Mouse (Mus musculus) forebrain, embryonic 10.5 days (tissue): ENCODE measurements at regions not wholly inside any gene's neighbourhood (a gene's known extent, or its start where the extent isn't known, plus 50 kb on each side); places are given as distances from the start of the nearest gene placed in this dataset.
"Not testable (repeated sequence)": the region's sequence is repeated elsewhere in the genome, so short reads cannot be mapped to it uniquely, and the experiment has no call there.

ENCODE experiments used
- DNase-seq: peaks from one replicate; pipeline ENCODE4 v3.0.0-alpha.2; 2017; ENCODE audit warnings: low spot score; ENCODE audit errors: extremely low spot score
- H3K27ac ChIP-seq: fragments of 300-500 bp; sonication (generic); 2 replicates; pipeline ENCODE4 v1.5.1; 2016; ENCODE audit warnings: mild to moderate bottlenecking
- H3K27me3 ChIP-seq: fragments of 300-500 bp; sonication (generic); 2 replicates; pipeline ENCODE4 v1.6.1; 2016; ENCODE audit warnings: mild to moderate bottlenecking; ENCODE audit not compliant: poor library complexity, severe bottlenecking
- H3K36me3 ChIP-seq: fragments of 300-500 bp; sonication (generic); replicated peaks from 2 replicates; pipeline ENCODE4 v1.6.1; 2016; ENCODE audit warnings: mild to moderate bottlenecking, moderate library complexity
- H3K4me1 ChIP-seq: fragments of 300-500 bp; sonication (generic); 2 replicates; pipeline ENCODE4 v1.6.1; 2016
- H3K4me3 ChIP-seq: fragments of 300-500 bp; sonication (generic); 2 replicates; pipeline ENCODE4 v1.5.1; 2016; ENCODE audit warnings: mild to moderate bottlenecking, moderate library complexity
- H3K9me3 ChIP-seq: fragments of 300-500 bp; sonication (generic); 2 replicates; pipeline ENCODE4 v1.6.1; 2016; ENCODE audit warnings: mild to moderate bottlenecking, moderate library complexity
- WGBS: fragments of 180-500 bp; shearing (Covaris S2); methylation state at CpG from one replicate; pipeline ENCODE4 v1.1.7; 2016; 5-methylcytosine and 5-hydroxymethylcytosine counted together

DNA sequence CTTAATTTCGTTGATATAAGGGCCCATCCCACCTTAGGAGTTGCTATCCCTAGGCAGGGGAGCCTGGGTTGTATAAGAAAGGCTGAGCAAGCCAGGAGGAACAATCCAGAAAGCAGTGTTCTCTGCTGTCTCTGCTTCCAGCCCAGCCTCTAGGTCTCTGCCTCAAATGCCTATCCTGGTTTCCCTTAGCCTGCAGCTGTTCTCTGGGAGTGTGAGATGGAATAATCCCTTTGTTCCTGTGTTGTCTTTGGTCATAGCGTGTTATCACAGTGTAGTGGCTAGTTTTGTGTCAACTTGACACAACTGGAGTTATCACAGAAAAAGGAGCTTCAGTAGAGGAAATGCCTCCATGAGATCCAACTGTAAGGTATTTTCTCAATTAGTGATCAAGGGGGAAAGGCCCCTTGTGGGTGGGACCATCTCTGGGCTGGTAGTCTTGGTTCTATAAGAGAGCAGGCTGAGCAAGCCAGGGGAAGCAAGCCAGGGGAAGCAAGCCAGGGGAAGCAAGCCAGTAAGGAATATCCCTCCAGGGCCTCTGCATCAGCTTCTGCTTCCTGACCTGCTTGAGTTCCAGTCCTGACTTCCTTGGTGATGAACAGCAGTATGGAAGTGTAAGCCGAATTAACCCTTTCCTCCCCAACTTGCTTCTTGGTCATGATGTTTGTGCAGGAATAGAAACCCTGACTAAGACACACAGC is 64.0 kb downstream of the Rhob start:
- not testable (repeated sequence) for H3K4me3 ChIP-seq, H3K27ac ChIP-seq, DNase-seq, H3K36me3 ChIP-seq, H3K27me3 ChIP-seq, H3K9me3 ChIP-seq
- H3K4me1 ChIP-seq, result peaks cover 51% of the 10 kb centered on the region
- WGBS, result 85% methylated on average over 3 of the region's 3 CpGs

DNA sequence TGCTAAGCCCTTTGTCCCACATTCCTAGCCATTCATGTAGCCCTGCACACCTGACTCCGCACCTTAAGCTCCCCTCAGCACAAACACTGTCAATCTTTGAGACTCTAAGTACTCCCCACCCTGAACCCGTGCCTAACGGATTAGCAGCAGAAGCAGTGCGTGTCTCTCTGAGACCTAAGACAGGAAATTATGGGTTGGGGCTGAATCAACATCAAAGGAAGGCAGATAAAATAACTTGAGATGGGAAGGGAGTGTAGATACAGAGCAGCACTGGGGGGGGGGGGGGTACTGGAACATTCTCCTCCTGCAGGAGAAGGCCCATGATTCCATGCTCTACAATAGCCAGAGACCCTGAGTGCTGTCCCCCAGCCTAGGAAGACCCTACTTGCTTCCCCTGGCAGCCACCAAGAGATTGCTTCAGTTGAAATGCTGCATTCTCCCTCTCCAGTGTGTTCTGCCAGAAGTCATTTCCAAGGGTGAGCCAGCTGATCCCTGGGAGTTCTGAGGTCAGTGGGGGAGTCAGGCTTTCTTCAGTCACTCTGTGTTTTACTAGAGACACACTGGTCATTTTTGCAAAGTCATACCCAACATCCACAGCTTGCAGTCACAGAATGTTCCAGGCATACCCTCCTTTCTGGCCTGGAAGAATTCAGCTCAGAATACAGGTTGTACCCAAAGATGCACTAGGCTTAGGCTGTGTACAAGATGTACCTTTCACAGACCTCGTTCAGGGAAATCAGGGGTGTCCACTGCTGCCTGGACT is 71.4 kb downstream of the Rhob start:
- Histone ChIP-seq H3K36me3 (no peaks in the 10 kb centered on the region), H3K4me1 (peaks cover 18% of the 10 kb centered on the region), H3K27ac (no peak overlapping the region), H3K4me3 (no peak overlapping the region), H3K27me3 (no peaks in the 10 kb centered on the region), H3K9me3 (no peaks in the 10 kb centered on the region)
- WGBS, result 79% methylated on average over 5 of the region's 5 CpGs
- no peak for DNase-seq

DNA sequence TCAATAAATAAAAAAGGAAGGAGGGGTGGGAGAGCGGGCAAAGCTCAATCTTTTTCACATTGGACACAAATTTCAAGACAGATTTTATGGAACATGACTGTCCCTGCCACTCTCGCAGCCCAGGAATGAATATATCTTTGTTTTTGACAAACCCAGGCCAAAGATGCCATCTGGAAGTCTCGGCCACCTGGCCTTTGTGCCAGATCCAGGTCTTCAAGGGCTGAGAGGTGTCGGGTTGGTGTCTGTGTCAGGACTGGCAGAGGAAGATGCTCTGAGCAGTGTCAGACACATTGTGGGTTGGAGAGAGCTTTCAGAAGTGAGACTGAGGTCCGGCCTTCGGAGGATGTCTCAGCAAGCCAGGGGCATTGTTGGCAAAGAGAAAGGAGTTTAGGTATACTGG is 75.3 kb downstream of the Rhob start:
- no peak overlapping the region for H3K4me3 ChIP-seq
- no peaks in the 10 kb centered on the region for H3K4me1 ChIP-seq
- DNase-seq, result no peak
- H3K36me3 ChIP-seq, result no peaks in the 10 kb centered on the region
- H3K27me3 ChIP-seq, result no peaks in the 10 kb centered on the region
- no peak overlapping the region for H3K27ac ChIP-seq
- WGBS, result 89% methylated on average over 6 of the region's 6 CpGs
- no peaks in the 10 kb centered on the region for H3K9me3 ChIP-seq

DNA sequence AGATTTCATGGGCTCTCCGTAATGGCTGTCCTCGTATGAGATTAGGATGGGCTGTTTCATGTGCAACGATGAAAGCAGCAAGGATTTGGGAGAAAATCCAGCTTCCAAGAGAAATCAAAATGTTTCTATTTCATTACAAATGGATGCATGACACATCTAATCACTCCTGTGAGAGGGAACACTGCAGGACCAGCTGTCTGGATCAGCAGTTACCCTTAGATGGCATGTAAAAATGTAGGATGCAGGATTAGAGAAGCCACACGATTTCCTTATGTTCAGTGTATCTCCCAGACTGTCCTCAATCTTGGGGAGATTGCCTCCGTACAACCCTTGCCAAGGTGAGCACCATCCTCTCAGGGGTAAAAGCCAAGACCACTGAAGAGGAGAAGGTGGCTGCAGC is 77.1 kb downstream of the Rhob start:
- H3K27ac ChIP-seq, result no peak overlapping the region
- H3K4me1 ChIP-seq, result no peaks in the 10 kb centered on the region
- H3K4me3 ChIP-seq, result no peak overlapping the region
- H3K9me3 ChIP-seq, result no peaks in the 10 kb centered on the region
- H3K36me3 ChIP-seq, result no peaks in the 10 kb centered on the region
- no peaks in the 10 kb centered on the region for H3K27me3 ChIP-seq
- 82% methylated on average over 5 of the region's 5 CpGs for WGBS
- no peak for DNase-seq

DNA sequence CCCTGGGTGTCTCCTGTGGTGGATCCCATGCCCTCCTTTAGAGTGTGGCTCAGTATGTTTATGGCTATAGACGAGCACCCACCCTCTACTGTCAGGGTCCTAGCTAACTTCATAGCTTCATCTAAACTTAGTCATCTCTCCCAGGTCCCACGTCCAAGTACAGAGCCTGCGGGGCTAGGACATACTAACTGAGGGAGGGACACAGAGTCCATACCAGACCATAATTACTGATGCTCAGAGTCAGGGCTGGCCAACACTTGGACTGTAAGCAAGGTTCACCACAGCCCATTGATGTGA is 78.6 kb downstream of the Rhob start:
- Histone ChIP-seq H3K27me3 (no peaks in the 10 kb centered on the region), H3K27ac (no peak overlapping the region), H3K36me3 (no peaks in the 10 kb centered on the region), H3K9me3 (no peaks in the 10 kb centered on the region), H3K4me3 (no peak overlapping the region), H3K4me1 (no peaks in the 10 kb centered on the region)
- WGBS, result 89% methylated on average over 3 of the region's 3 CpGs
- DNase-seq, result no peak

DNA sequence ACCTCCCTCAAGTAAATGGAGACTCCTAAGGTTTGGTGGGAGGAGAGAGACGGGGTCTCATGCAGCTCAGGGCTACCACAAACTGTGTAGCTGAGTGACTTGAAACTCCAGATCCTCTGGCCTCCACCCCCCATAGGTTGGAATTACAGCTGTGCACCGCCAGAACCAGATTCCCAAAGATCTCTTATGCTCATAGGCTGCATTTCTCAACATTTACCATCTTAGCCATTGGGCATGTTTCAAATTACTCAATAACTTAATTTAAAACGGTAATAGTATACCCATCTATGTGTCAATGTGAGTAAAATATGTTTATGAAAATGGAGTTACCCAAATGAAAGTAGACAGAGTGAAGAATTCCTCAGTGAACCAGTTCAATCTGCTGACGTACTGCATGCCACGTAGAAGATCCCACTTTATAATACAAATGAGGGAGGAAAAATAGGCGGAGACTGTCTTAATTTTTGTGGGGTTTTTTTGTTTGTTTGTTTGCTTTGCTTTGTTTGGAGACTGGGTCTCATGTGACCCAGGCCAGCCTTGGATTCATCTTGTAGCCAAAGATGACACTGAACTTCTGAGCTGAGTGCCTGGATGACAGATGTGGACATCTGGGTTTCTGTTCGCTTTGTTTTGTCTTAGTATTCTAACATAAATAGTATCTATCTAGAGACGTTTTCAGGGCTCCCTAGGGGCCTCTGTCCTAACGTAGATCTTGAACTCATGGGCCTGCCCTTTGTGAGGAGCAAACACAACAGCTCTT is 79.1 kb downstream of the Rhob start:
- Histone ChIP-seq H3K4me1 (no peaks in the 10 kb centered on the region), H3K36me3 (no peaks in the 10 kb centered on the region), H3K27ac (no peak overlapping the region), H3K27me3 (no peaks in the 10 kb centered on the region), H3K4me3 (no peak overlapping the region), H3K9me3 (no peaks in the 10 kb centered on the region)
- DNase-seq, result no peak
- 78% methylated on average over 9 of the region's 9 CpGs for WGBS

DNA sequence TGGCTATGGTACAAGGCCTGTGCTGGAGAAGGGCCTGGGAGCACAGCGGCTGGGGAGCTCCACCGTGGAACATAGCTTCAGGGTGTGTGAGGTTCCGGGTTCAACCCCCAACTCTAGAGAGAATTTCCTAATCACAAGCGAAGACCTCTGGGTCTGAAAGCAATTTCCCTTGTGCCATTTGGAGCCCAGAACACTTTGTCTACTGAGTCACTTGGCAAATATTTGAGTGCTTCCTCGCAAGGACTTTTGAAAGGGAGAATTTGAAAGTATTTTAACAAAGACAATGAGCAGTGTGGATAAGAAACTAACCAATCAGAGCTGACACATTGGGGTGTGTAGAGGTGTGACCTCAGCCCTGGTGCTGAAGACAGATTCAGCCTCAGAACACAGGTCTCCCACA is 80.9 kb downstream of the Rhob start:
- H3K4me1 ChIP-seq, result no peaks in the 10 kb centered on the region
- DNase-seq, result no peak
- no peak overlapping the region for H3K4me3 ChIP-seq
- H3K9me3 ChIP-seq, result no peaks in the 10 kb centered on the region
- WGBS, result 81% methylated on average over 5 of the region's 5 CpGs
- H3K27ac ChIP-seq, result no peak overlapping the region
- no peaks in the 10 kb centered on the region for H3K27me3 ChIP-seq
- no peaks in the 10 kb centered on the region for H3K36me3 ChIP-seq

DNA sequence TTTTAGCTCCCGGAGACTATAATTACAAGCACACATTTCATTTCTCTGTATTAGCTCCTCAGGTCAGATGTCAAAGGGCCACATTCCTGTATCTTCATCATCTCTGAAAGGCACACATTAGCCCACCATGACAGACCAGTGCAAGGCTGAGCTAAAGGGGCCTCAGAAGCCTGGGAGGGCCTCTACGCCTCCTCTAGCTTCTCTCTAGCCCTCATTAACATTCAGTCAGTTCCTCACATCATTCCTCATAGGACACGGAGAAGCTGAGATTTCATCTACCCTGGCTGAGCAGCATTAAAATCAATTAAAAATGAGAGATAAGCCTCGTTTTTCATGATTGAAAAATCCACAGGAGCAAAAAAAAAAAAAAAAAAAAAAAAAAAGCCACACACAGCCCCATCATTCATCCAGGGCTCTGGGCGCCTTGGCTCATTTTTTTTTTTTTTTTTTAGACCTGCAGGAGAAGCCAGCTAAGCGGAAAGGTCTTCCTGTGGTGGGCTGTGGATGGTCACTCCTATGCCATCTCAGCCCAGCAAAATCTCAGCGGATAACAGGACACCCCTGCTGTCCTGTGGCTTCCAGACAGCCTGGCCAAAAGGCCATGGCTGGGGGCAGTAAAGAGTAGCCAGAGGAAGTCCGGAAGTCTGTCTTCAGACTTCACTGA is 82.5 kb downstream of the Rhob start:
- H3K27ac ChIP-seq, result no peak overlapping the region
- H3K4me3 ChIP-seq, result no peak overlapping the region
- H3K27me3 ChIP-seq, result no peaks in the 10 kb centered on the region
- no peaks in the 10 kb centered on the region for H3K36me3 ChIP-seq
- no peaks in the 10 kb centered on the region for H3K4me1 ChIP-seq
- no peak for DNase-seq
- 67% methylated on average over 8 of the region's 8 CpGs for WGBS
- no peaks in the 10 kb centered on the region for H3K9me3 ChIP-seq

DNA sequence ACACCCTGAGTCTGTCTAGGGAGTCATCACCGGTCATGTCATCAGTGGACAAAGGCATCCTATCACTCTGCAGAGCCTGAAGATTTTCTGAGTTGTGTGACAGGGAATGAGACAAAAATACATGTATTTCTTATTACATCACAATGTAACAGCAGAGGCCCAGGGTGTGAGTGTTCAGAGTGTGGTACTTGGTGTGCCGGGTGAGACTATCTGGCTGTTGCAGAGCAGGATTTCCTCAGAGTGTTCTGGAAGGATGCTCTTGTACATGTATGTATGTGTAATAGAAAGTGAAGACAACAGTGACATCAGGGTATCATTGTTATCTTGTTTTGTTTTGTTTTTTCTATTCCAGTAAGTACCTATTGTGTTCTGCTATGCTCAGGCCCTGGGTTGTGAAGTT is 87.7 kb downstream of the Rhob start:
- Histone ChIP-seq H3K9me3 (no peaks in the 10 kb centered on the region), H3K4me1 (peaks cover 14% of the 10 kb centered on the region), H3K36me3 (no peaks in the 10 kb centered on the region), H3K27me3 (no peaks in the 10 kb centered on the region), H3K4me3 (no peak overlapping the region), H3K27ac (no peak overlapping the region)
- DNase-seq, result no peak
- WGBS, result 100% methylated on average over 2 of the region's 2 CpGs

DNA sequence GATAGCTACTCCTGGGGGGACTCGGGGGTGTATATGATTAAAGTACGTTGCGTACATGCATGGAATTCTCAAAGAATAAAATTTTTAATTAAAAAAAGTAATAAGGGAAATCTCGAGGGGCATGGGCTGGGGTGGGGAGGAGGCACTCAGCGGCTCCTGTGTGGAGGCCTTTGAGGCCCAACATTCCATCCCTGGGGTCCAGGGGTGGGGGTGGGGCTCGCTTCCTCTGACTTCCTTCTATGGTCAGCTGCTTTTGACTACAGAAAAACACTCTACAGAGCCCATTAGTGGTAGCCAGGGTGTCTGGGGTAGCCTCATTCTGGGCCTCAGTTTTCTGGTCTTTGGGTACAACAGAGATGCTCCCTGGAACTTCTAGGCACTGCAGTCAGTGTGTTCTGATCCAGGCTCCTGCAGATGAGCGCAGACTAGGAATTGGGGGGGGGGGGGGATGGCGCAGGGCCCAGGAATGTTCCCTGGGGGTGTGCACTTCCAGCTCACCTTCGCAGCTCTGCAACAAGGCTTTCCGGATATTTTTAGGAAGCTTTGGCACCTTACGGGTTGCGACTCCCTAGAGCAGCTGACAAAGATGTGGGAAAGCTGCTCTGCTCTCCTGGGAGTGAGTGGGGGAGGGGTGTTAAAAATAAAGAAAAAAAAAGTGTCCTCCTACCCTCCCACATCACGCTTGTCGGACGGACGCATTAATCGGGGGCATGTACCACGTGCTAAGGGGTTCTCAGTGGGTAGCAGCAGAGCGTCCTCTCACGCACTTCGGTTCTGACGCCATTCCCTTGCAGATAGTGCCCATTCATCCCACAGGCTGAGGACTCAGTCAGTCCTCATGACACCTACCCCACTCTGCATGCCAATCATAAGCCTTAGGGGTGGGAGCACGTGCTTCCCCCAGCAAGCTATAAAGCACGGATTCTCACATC is 89.1 kb downstream of the Rhob start:
- WGBS, result 73% methylated on average over 24 of the region's 24 CpGs
- H3K27ac ChIP-seq, result peak overlapping the region; percentile 62
- no peak for DNase-seq

DNA sequence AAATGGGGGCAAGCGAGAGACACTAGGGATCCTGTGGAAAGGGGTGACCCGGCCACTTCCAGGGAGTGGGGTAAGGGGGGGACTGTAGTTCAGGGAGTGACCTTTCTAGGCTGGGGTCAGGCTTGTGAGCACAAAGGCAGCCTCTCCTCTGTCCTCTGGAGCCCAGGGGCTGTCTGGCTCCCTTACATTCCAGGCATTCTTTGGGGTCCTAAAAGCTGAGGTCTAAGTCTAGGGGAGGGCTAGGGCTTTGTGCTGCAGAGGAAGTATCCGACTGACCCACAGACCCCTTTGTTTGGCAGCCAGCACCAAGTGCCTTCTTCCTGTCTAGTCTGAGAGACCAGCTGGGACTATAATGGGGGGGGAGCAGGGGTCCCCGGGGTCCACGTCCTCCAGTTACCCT is 88.9 kb downstream of the Hs1bp3 start:
- H3K27ac ChIP-seq, result peak overlapping the region; percentile 83
- peak; percentile 36 for DNase-seq
- no peaks in the 10 kb centered on the region for H3K27me3 ChIP-seq
- H3K9me3 ChIP-seq, result peaks cover 9% of the 10 kb centered on the region
- H3K36me3 ChIP-seq, result no peaks in the 10 kb centered on the region
- 19% methylated on average over 5 of the region's 5 CpGs for WGBS
- no peak overlapping the region for H3K4me3 ChIP-seq
- peaks cover 14% of the 10 kb centered on the region for H3K4me1 ChIP-seq

More for the DNA sequence above, 89.1 kb downstream of the Rhob start:
- H3K9me3 ChIP-seq, result no peaks in the 10 kb centered on the region
- peaks cover 14% of the 10 kb centered on the region for H3K4me1 ChIP-seq
- no peaks in the 10 kb centered on the region for H3K36me3 ChIP-seq
- H3K27me3 ChIP-seq, result no peaks in the 10 kb centered on the region
- no peak overlapping the region for H3K4me3 ChIP-seq

DNA sequence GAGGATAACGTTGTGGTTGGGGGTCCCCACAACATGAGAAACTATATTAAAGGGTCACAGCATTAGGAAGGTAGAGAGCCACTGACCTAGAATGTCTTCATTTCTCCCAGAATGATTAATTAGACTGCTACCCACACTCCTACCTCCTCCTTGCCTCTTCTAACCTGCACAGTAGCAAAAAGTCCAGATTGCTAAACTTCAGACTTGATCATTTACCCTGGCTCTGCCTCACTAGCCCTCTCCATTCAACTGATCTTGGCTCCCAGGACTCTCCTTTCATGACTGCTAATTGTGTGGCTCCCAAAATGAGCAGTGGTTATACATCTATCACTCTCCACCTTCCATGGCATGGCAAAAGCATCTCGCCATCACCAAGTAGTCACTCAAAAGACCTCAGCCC is 88.1 kb downstream of the Hs1bp3 start:
- Histone ChIP-seq H3K27ac (peak overlapping the region; percentile 83; the same call in 1 of the 2 replicates), H3K36me3 (no peaks in the 10 kb centered on the region), H3K4me3 (no peak overlapping the region), H3K9me3 (peaks cover 9% of the 10 kb centered on the region), H3K4me1 (peaks cover 14% of the 10 kb centered on the region), H3K27me3 (no peaks in the 10 kb centered on the region)
- DNase-seq, result no peak
- 87% methylated on average over 2 of the region's 2 CpGs for WGBS
